Mouse (Mus musculus): ENCODE data around the gene Eml1. TPM values are rescaled to one million over a fixed set of nuclear protein-coding genes. Genes with fewer than 3 reads are reported as not detected.

The Eml1 gene
- polyA plus RNA-seq, 1 experiment from 2014 or later, result 92.4 TPM

- Histone ChIP-seq H3K27me3 (ENCODE audit: insufficient read depth, low read length) (no peaks in the 10 kb centered on the region), H3K9me3 (ENCODE audit: low read length) (no peaks in the 10 kb centered on the region), H3K4me3 (ENCODE audit: low read length) (no peak overlapping the region), H3K27ac (ENCODE audit: low read length) (peak overlapping the region; percentile 52; the same call in 1 of the 2 replicates), H3K4me2 (replicated peaks; ENCODE audit: low read depth, low read length) (no peak overlapping the region; the same call in 1 of the 2 replicates), H3K4me1 (ENCODE audit: insufficient read depth, low read length) (peaks cover 20% of the 10 kb centered on the region), H3K36me3 (ENCODE audit: insufficient read depth, low read length) (no peaks in the 10 kb centered on the region), H3K9ac (replicated peaks; ENCODE audit: low read length) (no peak overlapping the region)
- ATAC-seq (ENCODE audit: low FRiP score, low TSS enrichment), result peak; percentile 47; the same call in 1 of the 2 replicates
- WGBS, result 12% methylated on average over 10 of the region's 10 CpGs
Measured at GRCm38 (mm10) chr12:108546508-108547153, 175.9 kb downstream of the Eml1 start.

DNA sequence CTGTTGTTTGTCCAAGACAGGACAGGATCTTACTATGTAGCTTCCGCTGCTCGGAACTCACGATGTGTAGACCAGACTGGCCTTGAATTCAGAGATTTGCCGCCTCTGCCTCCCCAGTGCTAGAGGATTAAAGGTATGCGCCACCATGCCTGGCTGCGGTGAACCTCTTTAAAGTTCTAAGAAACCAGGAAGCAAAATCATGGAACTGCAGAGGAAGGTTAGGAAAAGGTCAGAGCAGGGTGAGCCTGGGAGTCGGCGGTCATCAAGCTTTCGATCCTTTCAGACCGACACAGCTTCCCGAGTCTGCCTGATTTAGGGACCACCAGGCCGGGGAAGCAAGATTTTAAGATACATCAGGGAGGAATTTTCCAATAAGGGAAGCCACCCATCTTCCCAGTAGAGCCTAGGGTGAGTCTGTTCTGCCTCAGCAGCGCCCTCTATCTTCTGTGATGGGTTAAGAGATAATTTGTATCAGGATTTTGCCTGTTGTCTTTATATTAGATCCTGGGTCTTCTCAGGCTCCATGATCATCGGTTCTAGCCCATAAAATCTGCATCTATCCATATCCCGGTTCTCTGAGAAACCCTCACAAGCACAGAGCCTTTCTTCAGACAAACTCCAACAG lies 176.6 kb downstream of the Eml1 start:
- H3K27me3 ChIP-seq (ENCODE audit: insufficient read depth, low read length), result no peaks in the 10 kb centered on the region
- ATAC-seq (ENCODE audit: low FRiP score, low TSS enrichment), result no peak

GRCm38 (mm10) chr12:108551731-108552130 lies 181.0 kb downstream of the Eml1 start:
- H3K4me3 ChIP-seq (ENCODE audit: low read length), result no peak overlapping the region
- H3K36me3 ChIP-seq (ENCODE audit: insufficient read depth, low read length), result no peaks in the 10 kb centered on the region
- H3K9ac ChIP-seq (replicated peaks; ENCODE audit: low read length), result no peak overlapping the region
- peaks cover 25% of the 10 kb centered on the region for H3K4me1 ChIP-seq (ENCODE audit: insufficient read depth, low read length)
- 80% methylated on average over 7 of the region's 7 CpGs for WGBS
- no peaks in the 10 kb centered on the region for H3K9me3 ChIP-seq (ENCODE audit: low read length)
- no peak overlapping the region for H3K27ac ChIP-seq (ENCODE audit: low read length)
- no peaks in the 10 kb centered on the region for H3K27me3 ChIP-seq (ENCODE audit: insufficient read depth, low read length)
- no peak for ATAC-seq (ENCODE audit: low FRiP score, low TSS enrichment)
- no peak overlapping the region for H3K4me2 ChIP-seq (replicated peaks; ENCODE audit: low read depth, low read length)

More for the DNA sequence above, 176.6 kb downstream of the Eml1 start:
- no peak overlapping the region for H3K4me2 ChIP-seq (replicated peaks; ENCODE audit: low read depth, low read length)
- no peak overlapping the region for H3K9ac ChIP-seq (replicated peaks; ENCODE audit: low read length)
- H3K27ac ChIP-seq (ENCODE audit: low read length), result peak overlapping the region; percentile 52; the same call in 1 of the 2 replicates
- no peaks in the 10 kb centered on the region for H3K36me3 ChIP-seq (ENCODE audit: insufficient read depth, low read length)
- no peak overlapping the region for H3K4me3 ChIP-seq (ENCODE audit: low read length)
- peaks cover 20% of the 10 kb centered on the region for H3K4me1 ChIP-seq (ENCODE audit: insufficient read depth, low read length)
- no peaks in the 10 kb centered on the region for H3K9me3 ChIP-seq (ENCODE audit: low read length)
- WGBS, result 53% methylated on average over 15 of the region's 15 CpGs

GRCm38 (mm10) chr12:108553079-108553478 lies 182.3 kb downstream of the Eml1 start:
- Histone ChIP-seq H3K4me2 (replicated peaks; ENCODE audit: low read depth, low read length) (no peak overlapping the region), H3K36me3 (ENCODE audit: insufficient read depth, low read length) (no peaks in the 10 kb centered on the region), H3K4me1 (ENCODE audit: insufficient read depth, low read length) (peaks cover 27% of the 10 kb centered on the region), H3K4me3 (ENCODE audit: low read length) (no peak overlapping the region), H3K9me3 (ENCODE audit: low read length) (no peaks in the 10 kb centered on the region), H3K27me3 (ENCODE audit: insufficient read depth, low read length) (no peaks in the 10 kb centered on the region), H3K27ac (ENCODE audit: low read length) (no peak overlapping the region), H3K9ac (replicated peaks; ENCODE audit: low read length) (no peak overlapping the region)
- WGBS, result 56% methylated on average over 6 of the region's 6 CpGs
- ATAC-seq (ENCODE audit: low FRiP score, low TSS enrichment), result no peak

- peak within 1 kb of the TSS; percentile 66; the same call in 1 of the 2 replicates for H3K27ac ChIP-seq (ENCODE audit: low read length)
- peak; percentile 90 for ATAC-seq (ENCODE audit: low FRiP score, low TSS enrichment)
- H3K27me3 ChIP-seq (ENCODE audit: insufficient read depth, low read length), result no peaks in the 10 kb centered on the region
- no peaks in the 10 kb centered on the region for H3K9me3 ChIP-seq (ENCODE audit: low read length)
- peak within 1 kb of the TSS; percentile 91 for H3K4me3 ChIP-seq (ENCODE audit: low read length)
- 2% methylated on average over 50 of the region's 50 CpGs for WGBS
- H3K4me2 ChIP-seq (replicated peaks; ENCODE audit: low read depth, low read length), result peak within 1 kb of the TSS; percentile 66
- peaks cover 36% of the 10 kb centered on the region for H3K4me1 ChIP-seq (ENCODE audit: insufficient read depth, low read length)
- no peaks in the 10 kb centered on the region for H3K36me3 ChIP-seq (ENCODE audit: insufficient read depth, low read length)
- H3K9ac ChIP-seq (replicated peaks; ENCODE audit: low read length), result peak within 1 kb of the TSS; percentile 93
Measured at GRCm38 (mm10) chr12:108554120-108554841, 183.5 kb downstream of the Eml1 start, which contains the start of gene Evl. Gene Evl (plus strand): TSS chr12:108554720.

GRCm38 (mm10) chr12:108554861-108555556 lies 184.3 kb downstream of the Eml1 start:
- H3K9ac ChIP-seq (replicated peaks; ENCODE audit: low read length), result peak overlapping the region; percentile 93
- peak overlapping the region; percentile 66; the same call in 1 of the 2 replicates for H3K27ac ChIP-seq (ENCODE audit: low read length)
- ATAC-seq (ENCODE audit: low FRiP score, low TSS enrichment), result peak; percentile 77
- no peaks in the 10 kb centered on the region for H3K9me3 ChIP-seq (ENCODE audit: low read length)
- peak overlapping the region; percentile 91 for H3K4me3 ChIP-seq (ENCODE audit: low read length)
- H3K36me3 ChIP-seq (ENCODE audit: insufficient read depth, low read length), result no peaks in the 10 kb centered on the region
- no peaks in the 10 kb centered on the region for H3K27me3 ChIP-seq (ENCODE audit: insufficient read depth, low read length)
- WGBS, result under 1% methylated on average over 66 of the region's 100 CpGs
- H3K4me2 ChIP-seq (replicated peaks; ENCODE audit: low read depth, low read length), result peak overlapping the region; percentile 66
- peaks cover 38% of the 10 kb centered on the region for H3K4me1 ChIP-seq (ENCODE audit: insufficient read depth, low read length)

- Histone ChIP-seq H3K4me3 (ENCODE audit: low read length) (no peak overlapping the region), H3K36me3 (ENCODE audit: insufficient read depth, low read length) (no peaks in the 10 kb centered on the region), H3K9me3 (ENCODE audit: low read length) (no peaks in the 10 kb centered on the region), H3K4me1 (ENCODE audit: insufficient read depth, low read length) (peaks cover 39% of the 10 kb centered on the region), H3K4me2 (replicated peaks; ENCODE audit: low read depth, low read length) (0 out of 2 replicates have a peak overlapping the region, but pooled peaks have one; percentile 4), H3K27ac (ENCODE audit: low read length) (peak overlapping the region; percentile 6; the same call in 1 of the 2 replicates), H3K27me3 (ENCODE audit: insufficient read depth, low read length) (no peaks in the 10 kb centered on the region), H3K9ac (replicated peaks; ENCODE audit: low read length) (no peak overlapping the region)
- no peak for ATAC-seq (ENCODE audit: low FRiP score, low TSS enrichment)
Measured at GRCm38 (mm10) chr12:108558194-108558593, 187.4 kb downstream of the Eml1 start.

GRCm38 (mm10) chr12:108563238-108563637 lies 192.5 kb downstream of the Eml1 start:
- Histone ChIP-seq H3K9me3 (ENCODE audit: low read length) (0 out of 2 replicates have a peak, but pooled peaks cover 2% of the 10 kb centered on the region), H3K4me1 (ENCODE audit: insufficient read depth, low read length) (peaks cover 10% of the 10 kb centered on the region), H3K4me3 (ENCODE audit: low read length) (no peak overlapping the region), H3K36me3 (ENCODE audit: insufficient read depth, low read length) (no peaks in the 10 kb centered on the region), H3K4me2 (replicated peaks; ENCODE audit: low read depth, low read length) (no peak overlapping the region), H3K27me3 (ENCODE audit: insufficient read depth, low read length) (no peaks in the 10 kb centered on the region), H3K9ac (replicated peaks; ENCODE audit: low read length) (no peak overlapping the region), H3K27ac (ENCODE audit: low read length) (no peak overlapping the region)
- ATAC-seq (ENCODE audit: low FRiP score, low TSS enrichment), result no peak
- 87% methylated on average over 3 of the region's 3 CpGs for WGBS

GRCm38 (mm10) chr12:108564910-108565506 lies 194.3 kb downstream of the Eml1 start:
- no peak for ATAC-seq (ENCODE audit: low FRiP score, low TSS enrichment)
- 0 out of 2 replicates have a peak, but pooled peaks cover under 1% of the 10 kb centered on the region for H3K4me1 ChIP-seq (ENCODE audit: insufficient read depth, low read length)

More at GRCm38 (mm10) chr12:108564910-108565506, 194.3 kb downstream of the Eml1 start:
- Histone ChIP-seq H3K4me3 (ENCODE audit: low read length) (no peak overlapping the region), H3K9ac (replicated peaks; ENCODE audit: low read length) (no peak overlapping the region), H3K27me3 (ENCODE audit: insufficient read depth, low read length) (no peaks in the 10 kb centered on the region), H3K27ac (ENCODE audit: low read length) (no peak overlapping the region), H3K9me3 (ENCODE audit: low read length) (0 out of 2 replicates have a peak, but pooled peaks cover 2% of the 10 kb centered on the region), H3K4me2 (replicated peaks; ENCODE audit: low read depth, low read length) (no peak overlapping the region), H3K36me3 (ENCODE audit: insufficient read depth, low read length) (no peaks in the 10 kb centered on the region)
- 83% methylated on average over 12 of the region's 12 CpGs for WGBS
